Mouse (Mus musculus) urinary bladder, postnatal 14 days (tissue): Measurements from ENCODE around the gene Trp53i13.

Source experiments
- DNase-seq: peaks from one replicate; pipeline ENCODE4 v3.0.0; 2021; ENCODE audit warnings: low spot score

Trp53i13 gene

DNA sequence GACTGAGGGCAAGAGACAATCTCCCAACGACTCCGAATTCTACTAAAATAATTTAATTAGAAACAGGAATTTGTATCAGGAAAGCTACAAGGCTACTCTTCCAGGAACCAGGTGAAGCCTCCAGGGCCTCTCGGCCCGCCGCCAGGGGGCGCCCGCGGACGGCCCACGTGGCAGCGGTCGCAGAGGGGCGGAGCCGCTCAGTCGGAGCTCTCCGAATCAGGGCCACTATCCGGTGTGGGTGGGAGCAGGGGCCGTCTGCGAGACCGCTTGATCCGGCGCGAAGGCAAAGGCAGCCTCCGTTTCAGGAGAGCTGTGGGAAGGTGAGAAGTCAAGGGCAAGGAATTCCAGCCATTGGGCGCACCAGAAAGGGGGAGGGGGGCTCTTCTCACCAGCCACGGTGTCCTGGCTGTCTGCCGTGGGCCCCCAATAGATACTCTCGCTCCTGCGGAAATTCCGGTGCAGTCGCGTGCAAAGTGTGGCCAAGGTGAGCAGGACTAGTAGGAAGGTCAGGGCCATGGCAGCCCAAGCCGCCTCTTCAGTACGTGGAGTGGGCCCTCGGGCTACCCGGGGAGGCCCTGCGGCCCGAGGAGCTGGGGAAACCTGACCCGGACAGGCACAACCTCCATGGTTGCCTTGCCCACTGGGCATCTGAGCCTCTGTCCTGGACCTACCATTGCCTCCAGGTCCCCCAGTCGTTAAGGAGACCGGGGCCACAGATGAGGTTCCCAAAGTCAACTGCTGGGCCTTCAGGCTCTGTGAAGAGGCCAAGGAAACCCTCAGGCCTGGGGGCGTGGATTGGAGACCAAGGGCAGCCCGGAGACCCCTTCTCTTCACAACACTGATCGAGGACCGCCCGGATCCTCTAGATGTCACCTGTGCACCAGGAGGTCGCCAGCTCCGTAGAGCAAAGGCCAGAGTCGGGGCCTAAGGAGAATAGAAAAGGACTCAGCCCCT, 7.4 kb downstream of the Trp53i13 start:
- peak; percentile 85 for DNase-seq

DNA sequence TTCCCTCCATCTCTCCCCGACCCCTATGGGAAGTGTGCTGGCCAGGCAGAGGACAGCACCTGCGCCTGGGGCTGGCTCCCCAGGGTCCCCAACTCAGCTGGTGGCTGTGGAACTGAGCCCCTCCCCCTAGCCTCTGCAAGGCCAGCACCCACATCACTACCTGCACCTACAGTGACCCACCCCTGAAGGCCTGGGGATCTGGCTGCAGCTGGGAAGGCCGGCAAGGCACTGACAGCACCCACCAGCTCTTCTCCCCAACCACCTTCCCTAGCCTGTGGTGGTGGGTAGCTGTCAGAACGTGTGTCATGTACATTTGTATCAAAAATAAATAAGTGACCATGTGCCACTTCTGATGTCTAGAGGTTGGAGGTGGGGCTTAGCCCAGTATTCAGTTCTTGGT, 8.4 kb downstream of the Trp53i13 start:
- no peak for DNase-seq

DNA sequence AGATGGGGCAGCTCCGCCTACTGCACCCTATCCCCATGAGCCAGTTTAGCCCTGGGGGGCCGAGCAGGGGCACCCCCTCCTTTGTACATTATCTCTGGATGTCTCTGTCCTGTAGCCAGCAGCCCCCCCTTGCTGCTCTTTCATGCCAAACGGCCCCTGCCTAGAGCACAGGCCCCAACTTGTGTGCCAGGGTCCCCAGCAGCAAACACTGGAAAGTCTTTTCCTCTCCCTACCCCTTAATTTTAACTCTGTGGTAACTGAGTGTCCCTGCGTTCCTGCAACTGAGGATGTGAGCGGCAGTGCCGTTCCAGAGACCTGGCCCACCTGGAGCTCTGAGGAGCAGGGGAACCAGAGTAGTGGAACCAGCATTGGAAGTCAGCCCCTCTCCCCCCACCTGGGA, 8.8 kb downstream of the Trp53i13 start:
- no peak for DNase-seq

DNA sequence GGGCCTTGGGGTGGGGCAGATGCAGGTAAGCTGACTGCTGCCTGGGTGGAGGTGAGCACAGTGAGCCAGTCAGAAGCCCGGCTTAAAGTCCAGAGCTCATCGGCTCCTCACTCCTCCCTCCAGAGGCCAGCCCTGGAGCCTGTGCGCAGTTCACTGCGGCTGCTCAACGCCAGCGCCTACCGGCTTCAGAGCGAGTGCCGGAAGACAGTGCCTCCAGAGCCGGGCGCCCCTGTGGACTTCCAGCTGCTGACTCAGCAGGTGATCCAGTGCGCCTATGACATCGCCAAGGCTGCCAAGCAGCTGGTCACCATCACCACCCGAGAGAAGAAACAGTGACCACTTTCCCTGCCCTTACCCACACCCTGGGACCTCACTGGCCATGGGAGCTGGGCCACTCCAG, 9.5 kb downstream of the Trp53i13 start:
- no peak for DNase-seq

DNA sequence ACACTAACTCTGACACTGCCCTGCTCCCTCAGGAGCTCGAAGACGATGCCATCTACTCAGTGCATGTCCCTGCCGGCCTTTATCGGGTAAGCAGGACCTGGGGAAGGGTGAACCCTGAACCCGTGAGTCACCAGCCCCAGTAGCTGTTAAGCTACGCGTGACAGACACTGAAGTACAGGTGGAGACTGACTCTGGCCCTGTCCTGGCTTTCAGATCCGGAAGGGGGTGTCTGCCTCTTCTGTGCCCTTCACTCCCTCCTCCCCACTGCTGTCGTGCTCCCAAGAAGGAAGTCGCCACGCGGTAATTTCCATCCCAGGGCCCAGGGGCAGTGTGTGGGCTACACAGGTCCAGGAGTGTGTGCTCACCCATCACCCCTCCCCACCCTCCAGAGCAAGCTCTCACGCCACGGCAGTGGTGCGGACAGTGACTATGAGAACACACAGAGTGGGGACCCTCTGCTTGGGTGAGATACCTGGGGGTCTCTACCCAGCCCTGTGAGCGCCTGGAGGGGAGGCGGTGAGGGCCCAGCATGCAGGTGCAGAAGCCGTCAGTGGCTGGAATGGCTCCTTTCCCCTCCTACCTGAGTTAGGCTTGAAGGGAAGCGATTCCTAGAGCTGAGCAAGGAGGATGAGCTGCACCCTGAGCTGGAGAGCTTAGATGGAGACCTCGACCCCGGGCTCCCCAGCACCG, 10.3 kb downstream of the Trp53i13 start:
- DNase-seq, result no peak

DNA sequence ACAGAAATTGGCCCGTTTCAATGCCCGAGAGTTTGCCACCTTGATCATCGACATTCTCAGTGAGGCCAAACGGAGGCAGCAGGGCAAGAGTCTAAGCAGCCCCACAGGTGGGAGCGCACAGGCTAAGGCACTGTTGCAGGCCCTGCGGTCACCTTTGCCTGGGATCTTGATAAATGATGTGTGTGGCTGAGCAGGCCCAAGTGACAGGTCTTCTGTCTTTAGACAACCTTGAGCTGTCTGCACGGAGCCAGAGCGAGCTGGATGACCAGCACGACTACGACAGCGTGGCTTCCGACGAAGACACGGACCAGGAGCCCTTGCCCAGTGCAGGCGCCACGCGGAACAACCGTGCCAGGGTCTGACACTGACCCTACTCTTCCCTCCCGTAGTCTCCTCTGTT, 11.4 kb downstream of the Trp53i13 start:
- DNase-seq, result no peak

DNA sequence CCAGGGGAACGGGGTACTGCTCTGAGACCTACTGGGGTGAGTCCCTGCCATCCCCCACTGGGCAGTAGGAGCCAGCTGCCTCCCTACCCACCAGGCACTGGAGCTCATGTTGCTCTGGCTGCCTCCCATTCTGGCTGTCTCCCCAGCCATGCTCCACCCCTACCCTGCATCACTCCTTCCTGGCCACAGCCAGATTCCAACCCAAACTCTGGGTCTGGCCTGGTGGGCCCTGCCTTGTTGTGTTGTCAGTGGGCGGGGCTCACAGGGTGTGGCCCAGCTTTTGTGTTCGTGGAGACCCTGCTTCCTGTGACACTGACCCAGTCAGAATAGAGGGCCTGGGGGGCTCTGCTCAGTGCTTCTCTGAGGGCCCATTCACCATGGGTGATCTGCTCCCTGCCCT, 12.3 kb downstream of the Trp53i13 start:
- DNase-seq, result peak; percentile 52

DNA sequence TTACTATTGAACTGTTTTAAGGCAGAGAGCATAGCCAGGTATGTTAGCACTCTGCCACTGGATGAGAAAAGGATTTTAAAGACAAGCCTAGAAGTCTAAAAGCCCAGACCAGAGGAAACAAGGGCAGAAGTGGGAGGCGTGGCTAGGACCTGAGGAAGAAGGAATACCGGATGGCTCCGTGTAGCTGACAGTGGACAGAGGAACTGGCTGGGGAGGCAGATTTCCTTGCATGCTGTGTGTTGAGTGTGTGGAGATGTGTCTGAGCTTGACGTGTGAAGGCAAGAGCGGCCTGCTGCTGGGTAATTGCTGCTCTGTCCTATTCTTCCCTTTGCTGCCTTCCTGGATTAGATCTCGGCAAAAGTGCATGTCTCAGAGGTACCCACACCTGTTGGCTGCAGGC, 13.3 kb downstream of the Trp53i13 start:
- DNase-seq, result no peak

DNA sequence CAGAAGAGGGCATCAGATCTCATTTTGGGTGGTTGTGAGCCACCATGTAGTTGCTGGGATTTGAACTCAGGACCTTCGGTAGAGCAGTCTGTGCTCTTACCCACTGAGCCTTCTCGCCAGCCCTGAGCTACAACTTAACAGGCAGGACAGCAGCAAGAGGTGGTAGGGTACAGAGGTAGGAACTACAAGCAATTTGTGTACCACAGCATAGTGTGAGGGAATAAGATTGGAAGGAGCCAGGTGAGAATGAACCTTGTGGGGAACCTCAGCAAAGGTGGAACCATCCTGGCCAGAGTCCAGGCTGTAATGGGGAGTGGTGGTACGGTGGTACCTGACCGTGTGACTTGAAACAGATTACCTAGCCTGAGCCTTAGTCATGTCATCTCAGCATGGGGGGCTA, 13.8 kb downstream of the Trp53i13 start:
- no peak for DNase-seq

DNA sequence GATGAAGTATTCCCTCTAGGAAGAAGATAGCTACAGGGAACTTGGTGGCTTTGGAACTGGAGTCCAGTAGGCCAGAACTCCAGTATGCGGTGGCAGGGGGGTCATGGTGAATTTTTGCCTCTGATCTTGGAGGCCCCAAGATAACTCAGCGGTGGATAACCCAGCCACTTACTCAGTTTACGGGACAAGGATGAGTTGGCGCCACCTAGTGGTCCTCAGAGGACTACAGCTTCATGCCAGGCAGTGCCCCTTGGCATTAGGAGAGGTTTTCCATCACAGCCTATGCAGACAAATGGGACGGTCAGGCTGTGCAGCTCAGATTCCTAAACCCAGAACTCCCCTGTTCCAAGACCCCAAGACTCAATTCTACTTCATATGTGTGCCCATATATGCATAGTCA, 14.4 kb downstream of the Trp53i13 start:
- DNase-seq, result peak; percentile 77

DNA sequence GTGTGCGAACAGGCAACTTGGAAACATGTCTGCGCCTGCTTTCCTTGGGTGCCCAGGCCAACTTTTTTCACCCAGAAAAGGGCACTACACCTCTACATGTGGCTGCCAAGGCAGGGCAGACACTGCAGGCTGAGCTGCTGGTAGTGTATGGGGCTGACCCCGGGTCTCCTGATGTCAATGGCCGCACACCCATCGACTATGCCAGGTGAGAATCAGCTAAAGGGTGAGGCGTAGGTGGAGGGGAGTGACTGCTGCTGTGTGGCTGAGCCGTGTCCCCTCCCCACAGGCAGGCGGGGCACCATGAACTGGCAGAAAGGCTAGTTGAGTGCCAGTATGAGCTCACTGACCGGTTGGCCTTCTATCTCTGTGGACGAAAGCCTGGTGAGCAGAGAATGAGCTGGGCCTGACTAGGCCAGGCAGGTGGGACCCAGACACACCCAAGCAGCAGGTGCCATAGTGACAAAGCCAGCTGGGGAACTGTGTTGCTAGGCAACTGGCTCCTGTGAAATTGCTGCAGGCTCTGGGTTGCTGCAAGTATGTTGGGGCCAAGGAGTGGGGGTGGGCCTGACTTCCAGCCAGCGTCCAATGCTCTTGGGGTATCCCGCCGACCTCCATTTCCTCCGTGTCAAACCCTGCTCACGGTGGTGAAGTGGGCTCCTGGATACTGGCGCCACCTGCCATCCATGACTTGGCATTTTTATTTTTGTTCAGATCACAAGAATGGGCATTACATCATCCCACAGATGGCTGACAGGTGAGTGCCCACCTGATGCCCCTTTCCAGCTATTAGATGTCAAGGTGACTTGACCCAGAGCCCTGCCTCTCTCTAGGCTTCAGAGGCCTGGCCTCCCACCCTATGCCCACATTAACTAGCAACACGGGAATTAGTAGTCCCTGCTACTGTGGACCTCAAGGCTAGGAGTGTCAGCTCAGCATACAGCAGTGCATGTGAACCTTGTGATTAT, 15.1 kb downstream of the Trp53i13 start:
- DNase-seq, result peak; percentile 18

DNA sequence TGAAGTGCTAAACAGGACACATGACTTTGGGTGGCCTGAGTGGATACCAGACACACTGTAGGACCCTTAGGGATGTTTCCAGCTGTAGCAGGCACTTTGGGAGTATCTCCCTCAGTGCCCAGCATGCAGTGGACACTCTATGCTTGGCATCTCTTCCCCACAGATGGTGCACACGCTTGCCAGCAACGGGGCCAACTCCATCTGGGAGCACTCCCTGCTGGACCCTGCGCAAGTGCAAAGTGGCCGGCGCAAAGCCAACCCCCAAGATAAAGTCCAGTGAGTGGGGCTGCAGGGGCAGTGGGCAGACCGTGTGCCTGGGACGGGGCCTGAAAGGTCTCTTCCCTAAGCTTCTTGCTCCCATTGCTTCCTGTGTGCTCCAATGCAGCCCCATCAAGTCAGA, 16.4 kb downstream of the Trp53i13 start:
- DNase-seq, result no peak

DNA sequence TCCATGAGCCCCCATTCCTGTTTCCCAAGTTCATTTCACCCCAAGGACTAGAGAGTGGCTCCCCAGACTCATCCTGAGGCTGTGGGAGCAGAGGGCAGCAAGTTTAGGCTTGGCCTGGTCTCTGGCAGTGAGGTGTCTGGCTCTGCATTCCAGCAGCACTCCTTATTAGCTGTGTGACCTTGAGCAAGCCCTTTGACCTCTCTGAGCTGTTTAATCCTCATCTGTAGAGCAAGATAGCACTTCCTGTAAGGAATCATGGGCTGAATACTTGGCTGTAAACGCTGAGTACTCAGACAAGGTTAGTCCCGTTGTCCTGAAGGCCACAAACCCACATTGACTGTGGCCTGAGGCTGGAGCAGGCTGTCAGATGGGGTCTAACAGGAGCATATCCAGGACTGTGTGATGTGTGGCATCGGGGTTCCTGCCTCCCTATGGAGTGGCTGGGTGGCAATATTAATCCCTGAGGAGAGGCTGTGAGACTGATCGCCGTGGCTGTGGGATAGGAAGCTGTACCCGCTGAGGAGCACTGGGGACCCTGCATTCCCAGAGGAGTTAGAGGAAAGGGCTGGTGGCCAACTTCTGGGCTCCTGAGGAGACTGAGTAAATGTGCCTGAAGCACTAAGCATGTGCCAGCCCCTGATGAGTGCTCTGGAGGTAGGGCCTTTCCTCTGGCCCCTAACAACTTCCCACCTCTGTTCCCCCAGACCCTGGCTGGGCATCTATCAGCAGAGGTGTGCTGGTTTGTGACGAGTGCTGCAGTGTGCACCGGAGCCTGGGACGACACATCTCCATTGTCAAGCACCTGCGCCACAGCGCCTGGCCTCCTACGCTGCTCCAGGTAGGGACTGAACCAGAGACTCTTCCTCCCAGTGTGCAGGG, 17.3 kb downstream of the Trp53i13 start:
- DNase-seq, result no peak

DNA sequence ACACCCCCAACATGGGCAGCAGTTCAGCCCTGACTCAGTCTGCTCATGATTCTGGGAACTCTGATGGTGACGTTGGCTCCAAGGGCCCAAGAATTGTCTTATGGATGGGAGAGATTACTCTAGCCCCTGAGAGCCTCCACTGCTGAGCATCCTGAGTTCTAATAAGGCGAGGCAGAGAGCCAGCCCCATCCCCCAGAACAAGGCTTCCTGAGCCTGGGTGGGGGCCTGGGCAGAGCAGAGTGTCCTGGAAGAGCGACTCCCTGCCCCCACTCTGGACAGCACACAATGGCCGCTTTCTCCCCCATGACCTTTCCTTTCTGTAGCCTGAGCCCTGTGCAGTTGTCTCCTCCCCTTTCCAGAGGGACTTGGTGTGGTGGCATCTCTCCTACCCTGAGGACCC, 17.9 kb downstream of the Trp53i13 start:
- no peak for DNase-seq

DNA sequence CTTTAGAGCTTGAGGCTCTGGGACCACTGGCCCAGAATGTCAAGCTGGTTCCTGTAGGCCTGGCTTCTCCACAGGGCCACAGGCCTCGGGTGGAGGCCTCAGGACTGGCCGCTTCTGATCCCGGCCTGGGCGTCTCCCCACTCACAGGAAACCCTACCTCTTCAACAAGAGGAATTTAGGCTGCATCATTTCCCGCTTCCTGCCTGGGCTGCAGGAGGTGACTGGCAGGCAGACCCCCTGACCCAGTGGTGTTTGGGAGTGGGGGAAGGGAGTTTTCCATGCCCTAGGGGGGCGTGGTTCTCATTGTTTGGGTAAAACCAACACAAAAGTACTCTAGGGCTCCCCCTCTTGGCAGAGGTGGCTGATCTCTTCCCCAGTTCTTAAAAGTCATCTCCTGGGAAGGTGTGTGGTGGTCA, 18.4 kb downstream of the Trp53i13 start:
- peak; percentile 68 for DNase-seq

DNA sequence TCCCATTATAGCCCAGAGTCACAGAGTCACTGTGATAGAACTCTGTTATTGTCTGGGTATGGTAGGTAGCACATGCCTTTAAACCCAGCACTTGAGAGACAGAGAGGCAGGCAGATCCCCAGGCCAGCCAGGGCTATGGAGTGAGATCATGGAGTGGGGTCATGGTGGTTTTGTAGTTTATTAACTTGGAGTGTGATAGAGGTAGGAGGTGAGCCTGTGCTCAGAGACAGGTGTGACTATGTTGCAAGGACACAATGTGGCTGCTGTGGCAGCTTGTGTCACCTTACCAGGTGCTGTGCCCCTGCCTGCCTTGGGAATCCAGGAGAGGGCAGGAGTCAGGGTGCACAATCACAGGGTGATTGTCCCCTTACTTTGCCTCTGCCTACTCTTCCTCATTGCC, 20.3 kb downstream of the Trp53i13 start:
- DNase-seq, result no peak

DNA sequence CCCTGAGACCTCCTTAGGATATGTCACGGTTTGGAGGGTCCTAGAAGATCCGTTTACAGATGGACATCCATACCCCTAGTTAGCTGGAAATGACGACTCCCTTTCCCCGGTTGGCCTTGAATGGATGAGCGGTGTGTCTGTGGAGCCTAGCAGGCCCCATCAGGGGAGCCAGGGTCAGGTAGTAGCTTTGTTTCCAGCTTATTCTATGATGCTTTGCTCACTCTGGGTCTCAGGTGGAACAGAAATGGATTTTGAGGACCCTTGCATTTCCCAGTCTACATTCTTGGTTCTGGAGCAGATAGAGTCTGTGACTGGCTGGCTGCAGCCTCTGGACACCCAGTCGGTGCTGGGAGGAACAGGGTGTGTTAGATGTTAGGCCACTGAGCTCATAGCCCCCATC, 21.0 kb downstream of the Trp53i13 start:
- no peak for DNase-seq

DNA sequence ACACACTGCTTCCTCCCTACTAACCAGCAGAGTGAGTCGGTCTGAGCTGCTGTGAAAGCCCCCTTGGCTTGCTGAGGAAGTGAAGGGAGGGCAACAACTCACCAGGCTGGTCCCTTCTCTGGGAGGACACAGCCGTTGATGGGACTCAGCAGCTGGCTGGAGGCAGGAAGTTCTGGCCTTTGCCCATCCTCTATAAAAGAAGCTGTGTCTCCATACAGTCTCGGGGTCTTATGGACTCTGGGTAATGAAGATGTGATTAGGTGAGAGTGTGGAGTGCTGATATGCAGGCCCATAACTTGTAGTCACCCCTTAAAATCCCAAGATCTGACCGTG, 21.5 kb downstream of the Trp53i13 start:
- DNase-seq, result no peak

DNA sequence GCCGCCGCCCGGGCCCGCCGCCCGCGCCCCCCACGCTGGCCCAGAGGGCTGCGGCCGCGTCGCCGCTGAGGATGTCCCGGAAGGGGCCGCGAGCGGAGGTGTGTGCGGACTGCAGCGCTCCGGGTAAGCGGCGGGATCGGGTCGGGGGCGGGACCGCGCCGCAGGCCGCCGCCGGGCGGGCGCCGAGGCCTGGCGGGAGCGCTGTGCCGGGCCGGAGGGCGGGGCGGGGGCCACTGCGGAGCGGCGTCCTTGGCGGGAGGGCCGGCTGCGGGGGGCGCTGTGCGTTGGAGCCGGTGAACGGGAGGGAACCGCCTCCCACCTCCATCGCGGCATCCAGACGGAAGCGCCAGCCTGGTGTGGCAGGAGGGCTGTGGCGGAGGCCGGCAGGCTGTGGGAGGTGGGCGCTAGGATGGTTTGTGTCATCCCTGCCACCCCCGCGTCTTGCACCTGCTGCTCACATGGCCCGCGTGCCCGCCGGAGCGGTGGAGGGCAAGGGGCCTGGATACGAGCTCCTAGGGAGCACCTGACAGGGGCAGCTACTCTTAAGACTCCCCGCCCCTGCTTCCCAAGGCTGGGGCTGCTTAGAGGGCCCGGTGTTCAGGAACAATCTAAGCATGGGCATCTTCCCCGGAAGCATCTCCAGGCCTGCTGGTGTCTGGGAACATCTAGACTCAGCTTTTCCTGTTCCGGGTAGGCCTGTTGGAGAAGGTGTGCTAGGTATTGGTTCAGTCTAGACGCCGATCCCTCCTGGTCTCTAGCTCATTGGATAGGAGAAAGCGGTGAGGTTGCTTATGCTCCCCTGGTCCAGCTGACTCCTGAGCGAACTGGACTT, 22.1 kb downstream of the Trp53i13 start, which contains the start of gene Git1:
Gene Git1 (plus strand): TSS at position 51 of the 832 bp plus-strand sequence.
- peak; percentile 47 for DNase-seq

DNA sequence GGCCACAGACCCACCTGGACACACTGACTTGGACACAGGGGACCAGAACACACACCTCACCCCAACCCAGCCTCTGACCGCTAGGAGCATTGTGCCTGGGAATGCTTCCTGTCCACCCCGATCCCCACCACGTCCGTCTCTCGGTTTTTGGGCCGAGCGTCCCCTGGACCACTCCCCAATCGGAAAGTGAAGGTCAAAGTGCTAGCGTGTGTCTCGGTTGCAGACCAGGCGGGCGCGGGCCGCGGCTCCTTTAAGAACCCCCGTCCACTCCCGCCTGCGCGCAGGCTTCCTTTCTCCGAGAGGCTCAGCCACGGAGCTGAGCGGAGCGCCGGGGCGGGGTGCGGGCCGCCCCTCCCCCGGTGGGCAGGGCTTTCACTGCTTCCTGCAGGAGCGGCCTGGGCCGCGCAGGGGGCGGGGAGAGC, 22.9 kb downstream of the Trp53i13 start:
- DNase-seq, result peak; percentile 96
